Mouse (Mus musculus): ENCODE measurements at regions not wholly inside any gene's neighbourhood (a gene's known extent, or its start where the extent isn't known, plus 50 kb on each side); places are given as distances from the start of the nearest gene placed in this dataset.
"Not testable (repeated sequence)": the region's sequence is repeated elsewhere in the genome, so short reads cannot be mapped to it uniquely, and the experiment has no call there.

DNA sequence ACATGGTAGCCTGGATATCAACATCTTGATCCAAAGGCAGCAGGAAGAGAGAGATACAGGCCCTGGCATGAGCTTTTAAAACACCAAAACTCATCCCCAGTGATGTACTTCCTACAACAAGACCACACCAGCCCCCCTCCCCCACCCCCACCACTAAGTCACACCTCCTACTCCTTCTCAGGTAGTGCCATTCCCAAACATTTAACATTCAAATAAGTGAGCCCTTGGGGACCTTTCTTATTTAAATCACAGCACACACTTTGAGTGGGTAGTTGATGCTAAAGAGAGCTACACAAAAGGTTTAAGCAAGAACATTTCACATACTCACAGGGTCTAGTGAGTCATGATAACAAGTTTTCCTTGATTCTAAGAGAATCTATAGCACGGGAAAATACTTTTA, 886.4 kb downstream of the Pla2g4a start:
- TF ChIP-seq ZC3H11A (IDR thresholded peaks at IDR 0.05; ENCODE audit: borderline replicate concordance, low read depth, low read length) (no peak), CHD2 (IDR thresholded peaks at IDR 0.05; ENCODE audit: low read depth, low read length) (no peak), HCFC1 (IDR thresholded peaks at IDR 0.05; ENCODE audit: borderline replicate concordance, insufficient read depth, low read length) (no peak), MAFK (IDR thresholded peaks at IDR 0.05; ENCODE audit: insufficient read depth, low read depth, low read length) (no peak), ZNF384 (IDR thresholded peaks at IDR 0.05; ENCODE audit: low read depth, low read length) (no peak)
- in situ Hi-C loops (cut with MboI; ENCODE audit: low sequenced_read_pairs in 2 of 2, unreplicated experiment in 2 of 2), result no loop called here
- Histone ChIP-seq H3K27ac (ENCODE audit: insufficient read depth, low read depth, low read length, poor library complexity, severe bottlenecking) (no peak overlapping the region), H3K9me3 (ENCODE audit: control insufficient read depth, insufficient read depth, low read depth, low read length) (no peaks in the 10 kb centered on the region), H3K9ac (ENCODE audit: insufficient read depth, low read depth, low read length, poor library complexity, severe bottlenecking) (no peak overlapping the region), H3K4me1 (ENCODE audit: control insufficient read depth in 2 of 2, insufficient read depth in 2 of 2, low read length in 2 of 2, poor library complexity in 1 of 2) (no peaks in the 10 kb centered on the region), H3K36me3 (ENCODE audit: control insufficient read depth, insufficient read depth, low read length, poor library complexity, severe bottlenecking) (no peaks in the 10 kb centered on the region), H3K4me3 (ENCODE audit: insufficient read depth in 1 of 2, low read depth in 1 of 2, low read length in 2 of 2, poor library complexity in 1 of 2, severe bottlenecking in 1 of 2) (no peak overlapping the region)
- DNase-seq (ENCODE audit: low read depth, low spot score), result peak; percentile 20

DNA sequence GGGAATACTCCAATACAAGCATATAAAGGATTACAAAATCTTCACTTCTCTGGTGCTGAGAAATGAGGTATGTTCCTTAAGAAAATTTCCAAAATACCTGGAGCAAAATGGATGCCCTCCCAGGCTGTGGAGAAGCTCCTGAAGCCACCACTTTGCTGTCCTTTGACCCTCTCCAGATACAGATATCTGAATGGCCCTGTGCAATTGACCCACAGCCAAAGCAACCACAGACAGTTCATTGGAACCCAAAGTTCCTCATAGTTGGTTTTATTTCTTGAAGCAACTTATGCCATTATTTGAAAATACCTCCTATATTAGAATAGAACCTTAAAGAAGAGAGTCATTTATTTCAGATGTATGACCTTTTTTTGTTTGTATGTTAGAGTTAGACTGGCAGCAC, 891.5 kb downstream of the Pla2g4a start:
- in situ Hi-C loops (cut with MboI; ENCODE audit: low sequenced_read_pairs in 2 of 2, unreplicated experiment in 2 of 2), result no loop called here
- Histone ChIP-seq H3K4me3 (ENCODE audit: insufficient read depth in 1 of 2, low read depth in 1 of 2, low read length in 2 of 2, poor library complexity in 1 of 2, severe bottlenecking in 1 of 2) (no peak overlapping the region), H3K9me3 (ENCODE audit: control insufficient read depth, insufficient read depth, low read depth, low read length) (no peaks in the 10 kb centered on the region), H3K27ac (ENCODE audit: insufficient read depth, low read depth, low read length, poor library complexity, severe bottlenecking) (no peak overlapping the region), H3K4me1 (ENCODE audit: control insufficient read depth in 2 of 2, insufficient read depth in 2 of 2, low read length in 2 of 2, poor library complexity in 1 of 2) (no peaks in the 10 kb centered on the region), H3K9ac (ENCODE audit: insufficient read depth, low read depth, low read length, poor library complexity, severe bottlenecking) (no peak overlapping the region), H3K36me3 (ENCODE audit: control insufficient read depth, insufficient read depth, low read length, poor library complexity, severe bottlenecking) (no peaks in the 10 kb centered on the region)
- TF ChIP-seq ZNF384 (IDR thresholded peaks at IDR 0.05; ENCODE audit: low read depth, low read length), result no peak
- TF ChIP-seq MAFK (IDR thresholded peaks at IDR 0.05; ENCODE audit: insufficient read depth, low read depth, low read length), result no peak
- TF ChIP-seq CHD2 (IDR thresholded peaks at IDR 0.05; ENCODE audit: low read depth, low read length), result no peak
- TF ChIP-seq HCFC1 (IDR thresholded peaks at IDR 0.05; ENCODE audit: borderline replicate concordance, insufficient read depth, low read length), result no peak
- TF ChIP-seq ZC3H11A (IDR thresholded peaks at IDR 0.05; ENCODE audit: borderline replicate concordance, low read depth, low read length), result no peak
- no peak for DNase-seq (ENCODE audit: low read depth, low spot score)

DNA sequence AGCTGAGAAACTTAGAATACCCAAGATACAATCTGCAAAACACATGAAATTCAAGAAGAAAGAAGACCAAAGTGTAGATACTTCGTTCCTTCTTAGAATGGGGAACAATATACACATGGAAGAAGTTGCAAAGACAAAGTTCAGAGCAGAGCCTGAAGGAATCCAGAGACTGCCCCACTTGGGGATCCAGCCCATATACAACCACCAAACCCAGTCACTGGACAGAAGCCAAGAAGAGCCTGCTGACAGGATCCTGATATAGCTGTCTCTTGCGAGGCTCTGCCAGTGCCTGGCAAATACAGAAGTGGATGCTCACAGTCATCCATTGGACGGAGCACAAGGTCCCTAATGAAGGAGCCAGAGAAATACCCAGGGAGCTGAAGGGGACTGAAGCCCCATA, 898.1 kb downstream of the Pla2g4a start:
- H3K9me3 ChIP-seq (ENCODE audit: control insufficient read depth, insufficient read depth, low read depth, low read length); H3K27ac ChIP-seq (ENCODE audit: insufficient read depth, low read depth, low read length, poor library complexity, severe bottlenecking); H3K9ac ChIP-seq (ENCODE audit: insufficient read depth, low read depth, low read length, poor library complexity, severe bottlenecking); DNase-seq (ENCODE audit: low read depth, low spot score); H3K4me3 ChIP-seq (ENCODE audit: insufficient read depth in 1 of 2, low read depth in 1 of 2, low read length in 2 of 2, poor library complexity in 1 of 2, severe bottlenecking in 1 of 2); H3K36me3 ChIP-seq (ENCODE audit: control insufficient read depth, insufficient read depth, low read length, poor library complexity, severe bottlenecking); H3K4me1 ChIP-seq (ENCODE audit: control insufficient read depth in 2 of 2, insufficient read depth in 2 of 2, low read length in 2 of 2, poor library complexity in 1 of 2); in situ Hi-C loops (cut with MboI; ENCODE audit: low sequenced_read_pairs in 2 of 2, unreplicated experiment in 2 of 2): not testable (repeated sequence)

DNA sequence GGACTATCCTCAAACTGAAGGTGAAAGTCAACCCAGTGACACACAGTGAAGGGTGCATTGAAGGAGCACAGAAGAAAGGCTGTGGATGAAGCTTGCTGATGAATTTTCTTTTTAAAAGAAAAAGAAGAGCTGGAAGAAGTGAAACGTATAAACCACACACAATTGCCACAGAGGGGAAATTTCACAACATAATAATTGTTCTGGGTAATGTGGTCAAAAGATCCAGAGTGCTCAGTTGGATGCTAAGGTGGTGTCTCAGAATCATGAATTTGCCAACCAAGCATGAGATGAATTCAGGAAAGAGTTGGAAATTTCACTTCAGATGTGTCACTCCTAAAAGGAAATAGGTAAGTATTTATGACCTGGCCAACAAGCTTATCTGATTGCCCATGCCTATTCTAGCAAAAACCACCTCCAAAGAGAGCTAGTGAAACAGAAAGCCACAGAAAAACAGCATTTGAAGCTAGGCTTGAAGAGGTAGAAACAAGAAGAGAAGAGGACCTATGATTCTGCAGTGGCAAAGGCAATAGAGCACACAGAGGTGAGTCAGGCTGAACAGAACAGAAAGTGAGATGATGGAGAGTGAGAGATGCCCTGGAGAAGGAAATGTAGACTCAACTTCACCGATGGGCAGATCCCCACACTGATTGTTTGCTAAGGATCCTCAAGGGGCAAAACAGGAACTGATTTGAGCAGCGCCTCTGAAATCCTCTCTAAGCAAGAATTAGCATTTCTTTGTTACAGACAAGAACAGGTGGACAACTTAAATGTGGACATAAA, 922.7 kb downstream of the Pla2g4a start:
- Histone ChIP-seq H3K4me1 (ENCODE audit: control insufficient read depth in 2 of 2, insufficient read depth in 2 of 2, low read length in 2 of 2, poor library complexity in 1 of 2) (no peaks in the 10 kb centered on the region), H3K4me3 (ENCODE audit: insufficient read depth in 1 of 2, low read depth in 1 of 2, low read length in 2 of 2, poor library complexity in 1 of 2, severe bottlenecking in 1 of 2) (no peak overlapping the region), H3K9ac (ENCODE audit: insufficient read depth, low read depth, low read length, poor library complexity, severe bottlenecking) (no peak overlapping the region), H3K27ac (ENCODE audit: insufficient read depth, low read depth, low read length, poor library complexity, severe bottlenecking) (no peak overlapping the region), H3K9me3 (ENCODE audit: control insufficient read depth, insufficient read depth, low read depth, low read length) (no peaks in the 10 kb centered on the region), H3K36me3 (ENCODE audit: control insufficient read depth, insufficient read depth, low read length, poor library complexity, severe bottlenecking) (no peaks in the 10 kb centered on the region)
- TF ChIP-seq CHD2 (IDR thresholded peaks at IDR 0.05; ENCODE audit: low read depth, low read length) (no peak), ZC3H11A (IDR thresholded peaks at IDR 0.05; ENCODE audit: borderline replicate concordance, low read depth, low read length) (no peak), HCFC1 (IDR thresholded peaks at IDR 0.05; ENCODE audit: borderline replicate concordance, insufficient read depth, low read length) (no peak), MAFK (IDR thresholded peaks at IDR 0.05; ENCODE audit: insufficient read depth, low read depth, low read length) (no peak), ZNF384 (IDR thresholded peaks at IDR 0.05; ENCODE audit: low read depth, low read length) (no peak)
- in situ Hi-C loops (cut with MboI; ENCODE audit: low sequenced_read_pairs in 2 of 2, unreplicated experiment in 2 of 2), result no loop called here
- DNase-seq (ENCODE audit: low read depth, low spot score), result no peak

DNA sequence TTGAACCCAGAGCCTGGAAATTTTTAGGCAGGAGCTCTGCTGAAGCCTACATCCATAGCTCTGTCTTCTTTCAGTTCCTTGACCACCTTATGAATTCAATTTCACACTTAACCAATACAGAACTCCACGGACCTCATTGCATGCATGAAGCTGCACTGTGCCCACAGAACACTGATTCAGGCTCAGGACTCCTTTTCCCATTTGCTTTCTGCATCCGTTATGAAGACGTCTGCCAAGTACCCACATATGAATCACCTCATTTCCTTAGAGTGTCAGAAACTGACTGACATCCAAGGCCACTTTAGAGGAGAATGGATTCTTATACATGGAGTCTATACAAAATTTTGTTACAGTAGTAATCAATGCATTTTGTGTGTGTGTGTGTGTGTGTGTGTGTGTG, 932.8 kb downstream of the Pla2g4a start:
- TF ChIP-seq ZNF384 (IDR thresholded peaks at IDR 0.05; ENCODE audit: low read depth, low read length), result no peak
- TF ChIP-seq HCFC1 (IDR thresholded peaks at IDR 0.05; ENCODE audit: borderline replicate concordance, insufficient read depth, low read length), result no peak
- no peak for TF ChIP-seq MAFK (IDR thresholded peaks at IDR 0.05; ENCODE audit: insufficient read depth, low read depth, low read length)
- no peak for TF ChIP-seq CHD2 (IDR thresholded peaks at IDR 0.05; ENCODE audit: low read depth, low read length)
- no peak for TF ChIP-seq ZC3H11A (IDR thresholded peaks at IDR 0.05; ENCODE audit: borderline replicate concordance, low read depth, low read length)
- Histone ChIP-seq H3K27ac (ENCODE audit: insufficient read depth, low read depth, low read length, poor library complexity, severe bottlenecking) (no peak overlapping the region), H3K4me1 (ENCODE audit: control insufficient read depth in 2 of 2, insufficient read depth in 2 of 2, low read length in 2 of 2, poor library complexity in 1 of 2) (no peaks in the 10 kb centered on the region), H3K36me3 (ENCODE audit: control insufficient read depth, insufficient read depth, low read length, poor library complexity, severe bottlenecking) (no peaks in the 10 kb centered on the region), H3K9ac (ENCODE audit: insufficient read depth, low read depth, low read length, poor library complexity, severe bottlenecking) (no peak overlapping the region), H3K4me3 (ENCODE audit: insufficient read depth in 1 of 2, low read depth in 1 of 2, low read length in 2 of 2, poor library complexity in 1 of 2, severe bottlenecking in 1 of 2) (no peak overlapping the region), H3K9me3 (ENCODE audit: control insufficient read depth, insufficient read depth, low read depth, low read length) (no peaks in the 10 kb centered on the region)
- in situ Hi-C loops (cut with MboI; ENCODE audit: low sequenced_read_pairs in 2 of 2, unreplicated experiment in 2 of 2), result no loop called here
- no peak for DNase-seq (ENCODE audit: low read depth, low spot score)
